Mouse (Mus musculus): ENCODE data around the gene Arid2.

Arid2 gene

GRCm38 (mm10) chr15:96344591-96345285 is 57.4 kb downstream of the Arid2 start:
- no peak for DNase-seq (ENCODE audit: low spot score in 2 of 2)

- DNase-seq (ENCODE audit: low spot score in 2 of 2) = no peak
Measured at GRCm38 (mm10) chr15:96345312-96345849, 58.1 kb downstream of the Arid2 start.

- no peak for DNase-seq (ENCODE audit: low spot score in 2 of 2)
Measured at GRCm38 (mm10) chr15:96351432-96351831, 64.1 kb downstream of the Arid2 start.

DNA sequence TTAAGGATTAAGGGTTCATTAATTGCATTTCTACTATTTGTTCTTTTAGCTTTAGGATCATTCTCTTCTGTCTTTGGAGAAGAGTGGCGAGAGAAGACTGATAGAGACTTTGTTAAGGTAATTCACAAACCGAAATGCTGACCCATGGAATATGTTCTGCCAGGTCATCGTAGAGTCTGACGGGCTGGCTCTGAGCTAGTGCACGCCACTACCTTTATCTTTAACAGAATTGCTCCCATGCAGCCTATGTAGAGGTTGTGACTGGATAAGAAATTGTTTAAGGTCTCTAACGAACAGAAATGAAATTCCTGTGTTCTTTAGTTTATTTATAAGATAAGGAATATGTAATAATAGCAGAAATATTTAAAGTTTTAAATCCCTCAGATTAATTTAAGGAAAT is 71.6 kb downstream of the Arid2 start:
- no peak for DNase-seq (ENCODE audit: low spot score in 2 of 2)

DNA sequence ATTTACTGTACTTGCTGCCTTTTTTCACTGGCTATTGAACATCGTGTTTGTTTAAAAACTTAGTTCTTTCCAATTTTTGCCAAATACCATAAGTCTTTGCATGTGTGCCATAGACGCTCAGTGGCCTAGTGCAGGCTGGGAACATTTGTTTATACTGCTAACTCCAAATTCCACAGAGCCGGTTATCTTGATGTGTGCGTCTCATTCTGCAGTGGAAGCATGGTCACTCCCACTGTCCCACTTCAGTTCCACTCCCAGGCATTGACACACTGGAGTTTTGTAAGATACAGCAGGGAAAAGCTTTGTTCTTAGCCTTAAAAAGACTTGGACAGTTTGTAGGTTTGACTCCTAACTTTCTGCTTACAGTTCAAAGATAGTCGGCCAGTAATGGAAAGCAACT is 73.3 kb downstream of the Arid2 start:
- no peak for DNase-seq (ENCODE audit: low spot score in 2 of 2)

DNA sequence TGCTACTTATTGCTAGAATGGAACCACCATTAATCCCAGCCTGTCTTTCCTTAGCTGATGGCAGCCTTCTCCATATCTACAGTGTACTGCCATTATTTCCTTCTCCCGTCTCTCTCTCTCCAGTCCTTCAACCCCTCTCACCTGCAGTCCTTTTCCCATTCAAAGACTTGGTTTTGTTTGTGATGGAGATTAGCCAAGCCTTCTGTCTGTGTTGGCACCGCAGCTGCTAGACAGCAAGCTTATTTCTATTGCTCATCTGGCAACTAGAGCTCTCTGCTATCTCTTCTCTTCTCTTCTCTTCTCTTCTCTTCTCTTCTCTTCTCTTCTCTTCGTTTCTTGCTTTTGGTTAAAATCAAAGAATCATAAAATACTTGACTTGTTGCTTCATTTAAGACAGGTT is 78.0 kb downstream of the Arid2 start:
- DNase-seq (ENCODE audit: low spot score in 2 of 2) = no peak

DNA sequence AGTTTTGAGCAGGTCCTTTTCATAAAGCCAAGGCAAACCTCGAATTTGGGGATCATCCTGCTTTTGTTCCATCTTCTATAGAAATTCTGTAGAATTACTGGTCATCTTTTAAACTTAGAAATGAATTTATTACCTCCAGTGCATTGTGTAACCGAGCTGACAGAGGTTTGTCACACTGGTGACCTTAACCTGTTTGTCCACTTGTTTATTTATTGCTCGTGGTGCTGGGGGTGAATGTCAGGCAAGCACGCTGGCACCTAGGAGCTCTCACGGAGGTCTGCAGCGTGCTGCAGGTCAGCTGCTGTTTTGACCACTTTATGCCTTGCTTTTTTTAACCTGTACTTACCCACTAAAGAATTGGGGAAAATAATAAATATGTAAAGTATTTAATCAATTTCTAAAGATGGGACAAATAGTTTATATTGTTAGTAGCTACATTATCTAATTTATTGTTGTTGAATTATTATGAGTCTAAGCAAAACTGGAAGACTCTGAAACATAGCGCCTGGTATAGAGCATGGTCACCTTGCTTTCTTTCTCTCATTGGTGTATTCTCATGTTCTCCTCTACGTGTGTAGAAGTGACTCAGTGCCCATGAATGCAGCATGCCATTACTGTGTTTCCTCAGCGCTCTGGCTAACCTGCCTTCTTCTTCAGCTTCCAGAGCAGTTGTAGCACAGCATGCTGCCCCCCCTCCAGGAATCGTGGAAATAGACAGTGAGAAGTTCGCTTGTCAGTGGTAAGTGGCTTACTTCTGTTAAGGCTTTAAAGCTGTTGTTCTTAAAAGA is 79.1 kb downstream of the Arid2 start:
- no peak for DNase-seq (ENCODE audit: low spot score in 2 of 2)

- no peak for DNase-seq (ENCODE audit: low spot score in 2 of 2)
Measured at GRCm38 (mm10) chr15:96371311-96371710, 84.0 kb downstream of the Arid2 start.

DNA sequence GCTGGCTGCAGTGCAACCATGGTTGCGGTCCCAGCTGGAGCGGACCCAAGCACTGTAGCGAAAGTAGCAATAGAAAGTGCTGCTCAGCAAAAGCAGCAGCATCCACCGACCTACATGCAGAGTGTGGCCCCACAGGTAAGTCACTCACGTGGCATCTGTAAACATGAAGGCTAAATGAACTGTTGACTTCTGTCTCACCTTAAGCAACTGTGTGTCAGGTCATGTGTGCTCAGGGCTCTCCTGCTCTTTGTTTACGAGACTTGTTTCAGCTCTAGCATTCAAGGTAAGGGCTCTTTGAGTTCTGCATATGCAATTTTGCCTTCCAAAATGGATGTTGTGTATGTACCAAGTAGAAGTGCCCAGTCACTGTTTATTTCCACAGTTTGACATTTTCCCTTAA is 85.3 kb downstream of the Arid2 start:
- no peak for DNase-seq (ENCODE audit: low spot score in 2 of 2)

GRCm38 (mm10) chr15:96373161-96373560 is 85.8 kb downstream of the Arid2 start:
- DNase-seq (ENCODE audit: low spot score in 2 of 2) = no peak

GRCm38 (mm10) chr15:96376214-96376613 is 88.9 kb downstream of the Arid2 start:
- no peak for DNase-seq (ENCODE audit: low spot score in 2 of 2)

- DNase-seq (ENCODE audit: low spot score in 2 of 2) = no peak
Measured at GRCm38 (mm10) chr15:96377263-96377662, 89.9 kb downstream of the Arid2 start.

DNA sequence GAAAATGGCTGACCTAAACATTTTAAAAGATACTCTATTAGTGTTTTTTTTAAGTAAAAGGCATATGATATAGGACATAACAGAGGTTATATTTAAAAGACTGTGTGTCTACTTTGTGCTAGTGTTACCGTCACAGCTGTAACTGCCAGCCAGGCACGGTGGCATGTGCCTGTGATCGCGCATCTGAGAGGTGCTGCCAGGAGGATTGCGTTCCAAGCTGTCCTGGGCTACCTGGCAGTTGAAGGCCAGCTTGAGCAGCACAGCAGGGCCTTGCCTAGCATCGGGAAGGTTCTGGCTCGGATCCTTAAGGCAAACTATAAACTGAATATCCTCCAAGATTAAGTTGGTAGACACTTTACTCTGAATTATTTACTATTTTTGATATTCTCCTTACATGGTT is 90.4 kb downstream of the Arid2 start:
- DNase-seq (ENCODE audit: low spot score in 2 of 2) = no peak

DNA sequence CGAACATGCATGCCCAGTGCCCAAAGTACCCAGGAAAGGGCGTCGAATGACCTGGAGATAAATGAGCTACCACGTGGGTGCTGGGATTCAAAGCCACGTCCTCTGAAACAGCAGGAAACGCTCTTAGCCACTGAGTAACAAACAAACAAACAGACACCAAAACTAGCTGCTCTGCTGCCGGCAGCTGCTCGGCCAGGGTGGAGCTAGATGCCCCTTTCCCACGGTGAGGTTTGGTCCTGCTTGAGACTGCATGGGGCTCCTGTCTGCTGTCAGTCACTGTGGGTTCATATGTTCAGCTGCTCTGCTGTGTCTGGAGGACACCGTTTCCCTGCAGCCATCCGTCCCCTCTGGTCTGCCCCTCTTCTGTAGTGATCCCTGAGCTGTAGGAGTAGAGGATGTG is 94.9 kb downstream of the Arid2 start:
- DNase-seq (ENCODE audit: low spot score in 2 of 2) = no peak

GRCm38 (mm10) chr15:96388565-96388964 is 101.2 kb downstream of the Arid2 start:
- DNase-seq (ENCODE audit: low spot score in 2 of 2) = no peak

DNA sequence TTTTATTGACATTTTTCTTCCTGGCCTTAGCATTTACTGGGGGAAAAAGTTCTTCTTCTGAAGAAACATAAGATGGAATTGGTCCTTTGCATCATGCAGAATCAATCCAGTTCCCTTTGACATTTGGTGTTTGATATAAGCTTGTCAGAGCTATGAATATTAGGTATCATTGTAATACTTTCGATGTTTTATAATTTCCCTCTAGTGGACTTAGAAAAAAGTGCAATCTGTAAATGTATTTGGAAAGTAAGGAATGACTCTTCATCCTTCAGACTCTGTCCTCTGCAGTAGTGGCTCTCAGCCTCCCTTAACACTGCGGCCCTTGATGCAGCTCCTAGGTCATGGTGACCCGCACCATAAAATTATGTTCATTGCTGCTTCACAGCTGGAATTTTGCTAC is 105.6 kb downstream of the Arid2 start:
- no peak for DNase-seq (ENCODE audit: low spot score in 2 of 2)

- DNase-seq (ENCODE audit: low spot score in 2 of 2) = no peak
Measured at GRCm38 (mm10) chr15:96395071-96395470, 107.8 kb downstream of the Arid2 start.

DNA sequence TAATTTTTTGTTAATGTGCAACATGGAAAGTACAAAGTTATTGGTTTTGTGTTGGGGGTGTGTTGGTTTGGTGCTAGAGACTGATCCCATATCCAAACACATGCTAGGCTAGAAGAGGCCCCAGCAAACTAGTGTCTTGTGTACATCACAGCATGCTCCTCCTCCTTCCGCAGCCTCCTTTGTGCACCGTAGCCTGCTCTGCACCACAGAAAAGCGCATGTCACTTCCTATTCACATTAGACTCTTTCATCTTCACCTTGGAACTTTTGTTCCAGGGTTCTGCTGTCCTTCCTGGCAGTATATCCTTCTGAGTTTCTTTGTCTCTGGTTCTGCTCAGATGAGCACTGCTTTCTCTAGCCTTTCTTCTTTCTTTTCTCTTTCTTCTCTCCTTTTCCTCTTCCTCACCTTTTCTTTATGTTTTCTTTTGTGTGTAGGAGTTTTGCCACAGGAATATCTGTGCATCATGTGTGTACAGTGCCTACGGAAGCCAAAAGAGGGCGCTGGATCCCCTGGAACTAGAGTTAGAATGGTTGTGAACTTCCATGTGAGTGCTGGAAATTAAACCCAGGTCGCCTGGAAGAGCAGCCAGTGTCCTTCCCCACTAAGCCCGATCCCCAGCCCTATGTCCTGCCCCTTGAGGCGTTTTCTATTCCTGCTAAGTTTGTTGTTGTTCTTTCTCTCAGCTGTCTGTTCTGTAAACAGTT is 109.5 kb downstream of the Arid2 start:
- no peak for DNase-seq (ENCODE audit: low spot score in 2 of 2)

DNA sequence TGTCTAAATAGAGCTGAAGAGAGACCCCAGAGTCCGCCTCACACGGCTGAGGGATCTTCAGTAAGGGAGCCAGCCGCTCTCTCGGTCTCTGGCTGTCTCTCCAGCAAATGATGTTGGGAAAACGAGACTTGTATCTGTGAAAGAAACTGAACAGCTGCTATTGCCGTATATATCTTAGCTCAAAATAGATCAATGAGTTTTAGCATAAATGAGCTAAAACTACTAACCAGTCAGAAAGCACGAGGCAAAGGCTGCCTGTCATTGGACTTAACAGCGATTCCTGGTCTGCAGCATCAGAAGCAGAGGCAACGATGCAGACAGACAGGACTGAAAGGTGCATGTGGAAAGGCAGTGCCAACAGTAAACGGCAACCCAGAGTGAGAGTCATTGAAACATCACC is 111.0 kb downstream of the Arid2 start:
- no peak for DNase-seq (ENCODE audit: low spot score in 2 of 2)

DNA sequence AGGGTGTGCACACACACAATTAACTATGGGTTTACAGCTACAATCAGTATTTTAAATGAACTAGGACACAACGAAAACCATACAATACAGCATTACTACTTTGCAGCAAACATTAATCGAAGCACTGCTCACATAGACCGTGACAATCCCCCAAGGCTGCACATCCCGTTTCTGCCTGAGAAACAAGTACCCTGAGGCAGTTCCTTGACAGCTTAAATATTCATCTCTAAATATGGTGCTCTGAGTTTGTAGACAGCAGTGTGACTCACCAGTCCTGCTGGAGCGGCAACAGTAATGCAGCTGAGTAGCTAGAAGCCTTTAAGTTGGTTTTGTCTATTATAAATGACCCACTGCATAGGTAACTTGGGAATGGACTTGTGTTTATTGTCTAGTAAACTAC is 118.2 kb downstream of the Arid2 start:
- DNase-seq (ENCODE audit: low spot score in 2 of 2) = no peak

GRCm38 (mm10) chr15:96406253-96406652 is 118.9 kb downstream of the Arid2 start:
- DNase-seq (ENCODE audit: low spot score in 2 of 2) = no peak

DNA sequence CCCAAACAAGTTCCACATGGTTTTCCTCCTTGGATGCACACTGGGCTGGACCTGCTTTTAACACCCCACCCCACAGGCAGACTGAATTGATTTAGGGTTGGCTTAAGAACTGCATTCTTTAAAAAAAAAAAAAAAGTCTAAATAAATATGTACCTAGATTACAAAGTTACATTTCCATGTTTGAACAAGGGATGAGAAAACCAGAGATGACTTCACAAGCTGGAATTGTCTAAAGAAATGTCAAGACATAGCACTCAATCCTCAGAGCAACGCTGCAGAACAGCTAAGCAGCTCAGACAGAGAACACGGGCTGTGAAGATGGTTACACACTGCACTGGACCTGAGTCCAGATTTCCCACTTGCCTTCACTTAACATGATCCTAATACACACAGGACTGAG is 119.8 kb downstream of the Arid2 start:
- DNase-seq (ENCODE audit: low spot score in 2 of 2) = no peak

GRCm38 (mm10) chr15:96408717-96409121 is 121.4 kb downstream of the Arid2 start:
- DNase-seq (ENCODE audit: low spot score in 2 of 2) = no peak
